Mouse (Mus musculus): ENCODE measurements around the gene Wwox. TPM values are rescaled to one million over a fixed set of nuclear protein-coding genes. Genes with fewer than 3 reads are reported as not detected.

Wwox gene
- polyA plus RNA-seq, 1 experiment from 2014 or later, result 20.2 TPM

DNA sequence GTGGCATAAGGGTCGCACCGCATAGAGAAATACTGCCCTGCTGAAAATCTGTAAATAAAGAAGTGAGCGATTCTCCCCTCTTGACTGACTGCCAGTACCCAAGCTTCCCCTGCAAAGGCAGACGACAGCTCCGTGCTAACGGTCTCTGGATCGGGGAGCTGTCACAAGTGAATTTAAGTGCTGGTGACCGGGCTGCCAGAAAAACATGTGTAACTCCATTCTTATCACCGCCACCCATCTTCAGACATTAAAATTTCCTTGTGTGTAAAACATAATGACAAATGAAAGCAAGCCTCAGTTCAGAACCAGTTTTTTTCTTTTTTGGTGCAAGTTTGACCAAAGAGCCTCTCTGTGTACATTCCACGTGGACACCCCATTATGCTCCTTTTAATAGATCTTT is 242.7 kb downstream of the Wwox start:
- WGBS, result 29% methylated on average over 10 of the region's 10 CpGs
- Histone ChIP-seq H3K4me2 (replicated peaks; ENCODE audit: low read depth, low read length) (no peak overlapping the region), H3K27me3 (ENCODE audit: insufficient read depth, low read length) (no peaks in the 10 kb centered on the region), H3K9ac (replicated peaks; ENCODE audit: low read length) (no peak overlapping the region), H3K36me3 (ENCODE audit: insufficient read depth, low read length) (no peaks in the 10 kb centered on the region), H3K27ac (ENCODE audit: low read length) (no peak overlapping the region), H3K9me3 (ENCODE audit: low read length) (no peaks in the 10 kb centered on the region), H3K4me3 (ENCODE audit: low read length) (no peak overlapping the region), H3K4me1 (ENCODE audit: insufficient read depth, low read length) (peaks cover 31% of the 10 kb centered on the region)
- no peak for ATAC-seq (ENCODE audit: low FRiP score, low TSS enrichment)

DNA sequence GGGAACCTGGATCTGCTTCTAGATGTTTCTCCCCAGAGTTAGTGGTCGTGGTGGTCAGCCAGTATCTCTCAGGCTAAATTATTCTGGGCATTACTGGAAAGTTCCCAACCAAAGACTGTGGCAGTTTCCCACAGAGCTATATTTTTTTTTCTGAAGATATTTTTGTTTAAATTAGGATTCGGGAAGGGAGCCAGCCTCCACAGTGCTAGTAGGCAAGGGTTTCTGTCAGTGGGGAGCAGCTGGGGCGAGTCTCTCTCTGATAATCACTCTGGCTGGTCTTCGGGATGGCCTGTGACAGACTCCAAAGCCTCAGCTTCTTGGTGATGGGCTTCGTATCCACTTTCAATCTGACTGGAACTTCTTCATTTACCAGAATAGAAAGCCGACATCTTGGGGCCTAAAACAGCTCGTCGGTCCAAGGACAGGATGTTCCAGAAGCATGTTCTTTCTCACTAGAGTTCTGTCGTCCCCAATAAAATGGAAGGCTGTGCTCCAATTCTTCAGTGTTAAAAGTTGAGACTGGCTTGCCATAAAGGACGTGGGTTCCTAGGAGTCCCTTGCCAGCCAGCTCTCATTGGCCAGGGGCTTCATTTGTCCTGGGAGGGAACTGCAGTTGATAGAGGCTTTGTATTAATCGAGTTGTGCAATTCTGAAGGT is 244.7 kb downstream of the Wwox start:
- Histone ChIP-seq H3K9me3 (ENCODE audit: low read length) (no peaks in the 10 kb centered on the region), H3K27me3 (ENCODE audit: insufficient read depth, low read length) (no peaks in the 10 kb centered on the region), H3K27ac (ENCODE audit: low read length) (no peak overlapping the region), H3K4me2 (replicated peaks; ENCODE audit: low read depth, low read length) (no peak overlapping the region), H3K4me1 (ENCODE audit: insufficient read depth, low read length) (peaks cover 29% of the 10 kb centered on the region), H3K4me3 (ENCODE audit: low read length) (no peak overlapping the region), H3K9ac (replicated peaks; ENCODE audit: low read length) (no peak overlapping the region), H3K36me3 (ENCODE audit: insufficient read depth, low read length) (no peaks in the 10 kb centered on the region)
- no peak for ATAC-seq (ENCODE audit: low FRiP score, low TSS enrichment)
- WGBS, result 82% methylated on average over 11 of the region's 11 CpGs

DNA sequence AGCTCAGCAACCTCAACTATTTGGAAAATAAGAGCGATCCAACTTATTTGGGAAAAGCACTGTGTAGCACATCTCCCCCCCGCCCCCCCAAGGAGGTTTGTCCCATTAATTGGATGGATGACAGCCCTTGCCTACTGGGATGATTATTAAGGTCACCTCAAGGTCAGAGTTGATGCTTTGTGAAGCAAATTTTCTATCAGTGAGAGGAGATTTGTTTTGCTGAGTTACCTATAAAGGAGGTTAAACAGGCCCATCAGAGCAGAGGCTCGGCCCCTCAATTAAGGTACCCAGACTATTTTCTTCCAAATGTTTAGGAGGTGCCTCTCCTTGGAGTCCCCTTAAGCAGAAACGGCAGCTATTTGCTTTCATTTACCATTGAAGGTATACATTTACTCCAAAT is 247.0 kb downstream of the Wwox start:
- Histone ChIP-seq H3K4me2 (replicated peaks; ENCODE audit: low read depth, low read length) (no peak overlapping the region), H3K9me3 (ENCODE audit: low read length) (no peaks in the 10 kb centered on the region), H3K9ac (replicated peaks; ENCODE audit: low read length) (no peak overlapping the region), H3K36me3 (ENCODE audit: insufficient read depth, low read length) (no peaks in the 10 kb centered on the region), H3K4me3 (ENCODE audit: low read length) (no peak overlapping the region), H3K27me3 (ENCODE audit: insufficient read depth, low read length) (no peaks in the 10 kb centered on the region), H3K4me1 (ENCODE audit: insufficient read depth, low read length) (peaks cover 8% of the 10 kb centered on the region), H3K27ac (ENCODE audit: low read length) (no peak overlapping the region)
- WGBS, result 91% methylated on average over 4 of the region's 4 CpGs
- ATAC-seq (ENCODE audit: low FRiP score, low TSS enrichment), result no peak

DNA sequence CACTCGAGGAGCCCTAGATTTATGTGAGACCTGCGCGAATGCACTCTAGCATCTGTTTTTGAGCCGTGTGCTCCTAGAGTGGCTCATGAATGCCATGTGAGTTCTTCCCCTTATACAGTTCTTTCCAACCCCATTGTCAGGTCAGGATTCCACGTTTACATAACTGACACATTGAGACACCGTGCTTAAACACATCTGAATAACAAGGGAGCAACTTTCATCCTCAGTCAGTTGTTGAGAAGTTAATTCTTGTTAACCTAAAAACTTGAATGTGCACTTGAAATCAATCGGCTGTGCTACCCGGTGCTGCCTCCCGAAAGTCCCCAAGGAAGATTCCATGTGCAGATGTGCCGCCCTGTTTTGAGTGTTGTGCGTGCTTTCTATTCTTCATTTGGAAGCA is 249.3 kb downstream of the Wwox start:
- Histone ChIP-seq H3K36me3 (ENCODE audit: insufficient read depth, low read length) (no peaks in the 10 kb centered on the region), H3K27me3 (ENCODE audit: insufficient read depth, low read length) (no peaks in the 10 kb centered on the region), H3K4me3 (ENCODE audit: low read length) (no peak overlapping the region), H3K9me3 (ENCODE audit: low read length) (no peaks in the 10 kb centered on the region), H3K9ac (replicated peaks; ENCODE audit: low read length) (no peak overlapping the region), H3K4me1 (ENCODE audit: insufficient read depth, low read length) (no peaks in the 10 kb centered on the region), H3K27ac (ENCODE audit: low read length) (no peak overlapping the region), H3K4me2 (replicated peaks; ENCODE audit: low read depth, low read length) (no peak overlapping the region)
- 82% methylated on average over 11 of the region's 11 CpGs for WGBS
- ATAC-seq (ENCODE audit: low FRiP score, low TSS enrichment), result no peak

DNA sequence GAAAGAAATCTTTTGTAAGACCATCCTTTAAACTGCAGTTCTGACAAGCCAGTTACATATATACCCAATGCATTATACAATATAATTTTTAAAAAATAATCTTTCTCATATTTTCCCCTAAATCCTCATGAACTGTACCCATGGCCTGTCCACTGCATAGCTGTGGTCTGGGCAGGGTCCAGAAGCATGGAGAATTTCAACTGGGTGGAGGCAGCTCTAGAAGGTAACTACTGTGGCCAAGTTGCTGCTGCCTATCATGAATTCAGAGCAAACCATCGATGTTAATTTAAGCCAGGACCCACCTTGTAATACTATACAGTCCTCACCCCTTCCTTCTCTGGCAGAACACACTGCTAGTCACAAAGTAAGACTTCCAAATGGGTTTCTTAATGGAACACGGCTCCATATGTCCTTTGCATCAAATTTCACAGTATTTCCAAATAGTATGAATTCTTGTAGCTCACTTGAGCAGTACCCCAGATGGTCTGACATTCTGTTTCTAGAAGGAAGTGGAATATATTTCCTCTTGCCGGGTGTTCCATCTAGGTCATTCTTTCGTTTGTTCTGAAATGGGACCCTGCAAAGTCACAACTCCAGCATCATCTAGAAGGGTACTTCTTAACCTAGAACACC is 255.2 kb downstream of the Wwox start:
- H3K36me3 ChIP-seq (ENCODE audit: insufficient read depth, low read length), result no peaks in the 10 kb centered on the region
- H3K9ac ChIP-seq (replicated peaks; ENCODE audit: low read length), result no peak overlapping the region
- ATAC-seq (ENCODE audit: low FRiP score, low TSS enrichment), result no peak
- H3K4me2 ChIP-seq (replicated peaks; ENCODE audit: low read depth, low read length), result no peak overlapping the region
- 64% methylated on average over 4 of the region's 4 CpGs for WGBS
- H3K4me1 ChIP-seq (ENCODE audit: insufficient read depth, low read length), result no peaks in the 10 kb centered on the region
- H3K27me3 ChIP-seq (ENCODE audit: insufficient read depth, low read length), result no peaks in the 10 kb centered on the region
- no peaks in the 10 kb centered on the region for H3K9me3 ChIP-seq (ENCODE audit: low read length)
- no peak overlapping the region for H3K4me3 ChIP-seq (ENCODE audit: low read length)
- no peak overlapping the region for H3K27ac ChIP-seq (ENCODE audit: low read length)

DNA sequence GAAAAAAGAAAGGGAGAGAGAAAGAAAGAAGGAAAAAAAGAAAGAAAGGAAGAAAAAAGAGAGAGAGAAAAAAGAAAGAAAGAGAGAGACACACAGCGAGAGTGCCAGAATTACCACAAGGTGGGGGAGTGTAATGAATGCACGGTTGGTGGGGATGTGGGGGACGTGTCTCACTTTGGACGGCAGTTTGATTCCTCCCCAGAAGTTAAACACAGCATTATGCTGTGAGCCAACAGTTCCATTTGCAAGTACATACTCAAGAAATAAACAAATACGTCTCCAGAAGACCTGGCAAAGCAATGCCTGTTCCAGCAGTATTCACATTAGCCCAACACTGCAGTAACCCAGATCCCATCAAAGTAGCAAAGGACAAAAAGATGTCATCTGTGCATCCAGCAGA is 264.1 kb downstream of the Wwox start:
- WGBS, result 35% methylated on average over 5 of the region's 5 CpGs
- peaks cover 24% of the 10 kb centered on the region for H3K4me1 ChIP-seq (ENCODE audit: insufficient read depth, low read length)
- H3K9me3 ChIP-seq (ENCODE audit: low read length), result no peaks in the 10 kb centered on the region
- no peak overlapping the region for H3K4me2 ChIP-seq (replicated peaks; ENCODE audit: low read depth, low read length)
- H3K27me3 ChIP-seq (ENCODE audit: insufficient read depth, low read length), result no peaks in the 10 kb centered on the region
- H3K4me3 ChIP-seq (ENCODE audit: low read length), result no peak overlapping the region
- H3K9ac ChIP-seq (replicated peaks; ENCODE audit: low read length), result no peak overlapping the region
- no peak overlapping the region for H3K27ac ChIP-seq (ENCODE audit: low read length)
- no peaks in the 10 kb centered on the region for H3K36me3 ChIP-seq (ENCODE audit: insufficient read depth, low read length)
- ATAC-seq (ENCODE audit: low FRiP score, low TSS enrichment), result no peak

DNA sequence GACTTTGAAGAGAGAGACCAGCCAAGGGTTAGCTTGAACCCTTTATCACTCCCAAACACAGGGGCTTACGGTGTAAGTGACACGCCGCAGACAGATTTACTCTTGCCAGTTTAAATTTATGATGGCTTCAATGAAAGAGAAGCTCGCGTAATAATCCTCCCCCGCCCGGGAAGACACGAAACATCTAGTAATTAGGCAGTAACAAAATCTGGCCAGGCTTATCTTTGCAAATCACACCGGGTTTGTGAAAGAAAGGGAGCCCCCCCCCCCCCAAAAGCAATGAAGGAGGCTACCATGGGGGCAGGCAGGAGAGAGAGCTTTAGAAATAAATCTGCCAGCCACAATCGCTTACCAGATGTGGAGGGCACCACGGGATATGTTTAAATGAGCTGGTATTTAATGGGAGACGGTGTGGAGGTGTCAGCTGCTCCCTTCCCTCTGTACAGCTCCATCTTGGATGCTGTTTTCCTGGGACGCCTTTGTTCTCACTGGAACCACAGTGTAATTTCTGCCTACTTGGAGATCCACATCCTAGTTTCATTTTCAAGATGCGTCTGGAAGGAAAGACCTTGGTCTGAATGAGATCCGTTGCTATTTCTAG is 268.2 kb downstream of the Wwox start:
- H3K27me3 ChIP-seq (ENCODE audit: insufficient read depth, low read length), result no peaks in the 10 kb centered on the region
- ATAC-seq (ENCODE audit: low FRiP score, low TSS enrichment), result peak; percentile 79
- peaks cover 35% of the 10 kb centered on the region for H3K4me1 ChIP-seq (ENCODE audit: insufficient read depth, low read length)
- H3K9ac ChIP-seq (replicated peaks; ENCODE audit: low read length), result no peak overlapping the region; the same call in 1 of the 2 replicates
- peak overlapping the region; percentile 58 for H3K27ac ChIP-seq (ENCODE audit: low read length)
- WGBS, result 9% methylated on average over 15 of the region's 15 CpGs
- H3K4me2 ChIP-seq (replicated peaks; ENCODE audit: low read depth, low read length), result peak overlapping the region; percentile 44
- no peaks in the 10 kb centered on the region for H3K36me3 ChIP-seq (ENCODE audit: insufficient read depth, low read length)
- H3K4me3 ChIP-seq (ENCODE audit: low read length), result peak overlapping the region; percentile 27
- no peaks in the 10 kb centered on the region for H3K9me3 ChIP-seq (ENCODE audit: low read length)

DNA sequence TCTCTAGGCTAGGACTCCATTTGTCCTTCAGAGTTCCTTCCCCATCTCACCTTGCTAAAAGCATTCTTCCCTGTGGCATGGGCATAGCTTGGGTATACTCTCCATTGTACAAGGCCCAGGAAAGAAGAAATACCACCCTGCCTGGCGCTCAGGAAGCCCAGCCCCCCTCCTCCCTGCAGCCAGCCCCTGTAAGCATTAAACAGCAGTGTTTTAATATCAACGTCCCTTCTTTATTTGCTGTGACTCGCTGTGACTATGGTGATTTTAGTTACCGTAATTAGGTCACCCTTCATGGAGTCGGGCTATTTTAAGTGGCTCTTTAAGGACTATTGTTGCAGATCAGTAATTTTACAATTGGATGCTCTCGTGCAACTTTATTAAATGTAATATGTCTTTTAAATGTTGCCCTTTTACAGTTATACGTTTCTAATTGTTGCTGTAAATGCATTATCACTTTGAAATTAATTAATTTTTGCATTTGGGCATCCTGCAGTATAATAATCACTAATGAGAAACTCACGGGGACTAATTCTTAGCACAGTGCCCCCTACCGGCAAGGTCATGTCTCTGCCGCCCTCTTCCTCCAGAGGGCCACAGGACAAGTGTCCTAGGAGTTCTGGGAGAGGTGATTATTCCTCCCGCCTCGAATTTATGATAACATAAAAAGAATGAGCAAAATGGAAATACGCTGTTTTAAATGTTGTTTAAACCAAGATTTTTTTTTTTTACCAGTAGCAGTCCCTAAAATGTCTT is 276.0 kb downstream of the Wwox start:
- Histone ChIP-seq H3K27me3 (ENCODE audit: insufficient read depth, low read length) (no peaks in the 10 kb centered on the region; the same call in 1 of the 2 replicates), H3K4me3 (ENCODE audit: low read length) (no peak overlapping the region), H3K4me2 (replicated peaks; ENCODE audit: low read depth, low read length) (no peak overlapping the region), H3K9me3 (ENCODE audit: low read length) (no peaks in the 10 kb centered on the region), H3K9ac (replicated peaks; ENCODE audit: low read length) (no peak overlapping the region), H3K4me1 (ENCODE audit: insufficient read depth, low read length) (peaks cover 21% of the 10 kb centered on the region), H3K36me3 (ENCODE audit: insufficient read depth, low read length) (no peaks in the 10 kb centered on the region), H3K27ac (ENCODE audit: low read length) (no peak overlapping the region)
- no peak for ATAC-seq (ENCODE audit: low FRiP score, low TSS enrichment)
- WGBS, result 49% methylated on average over 13 of the region's 13 CpGs

DNA sequence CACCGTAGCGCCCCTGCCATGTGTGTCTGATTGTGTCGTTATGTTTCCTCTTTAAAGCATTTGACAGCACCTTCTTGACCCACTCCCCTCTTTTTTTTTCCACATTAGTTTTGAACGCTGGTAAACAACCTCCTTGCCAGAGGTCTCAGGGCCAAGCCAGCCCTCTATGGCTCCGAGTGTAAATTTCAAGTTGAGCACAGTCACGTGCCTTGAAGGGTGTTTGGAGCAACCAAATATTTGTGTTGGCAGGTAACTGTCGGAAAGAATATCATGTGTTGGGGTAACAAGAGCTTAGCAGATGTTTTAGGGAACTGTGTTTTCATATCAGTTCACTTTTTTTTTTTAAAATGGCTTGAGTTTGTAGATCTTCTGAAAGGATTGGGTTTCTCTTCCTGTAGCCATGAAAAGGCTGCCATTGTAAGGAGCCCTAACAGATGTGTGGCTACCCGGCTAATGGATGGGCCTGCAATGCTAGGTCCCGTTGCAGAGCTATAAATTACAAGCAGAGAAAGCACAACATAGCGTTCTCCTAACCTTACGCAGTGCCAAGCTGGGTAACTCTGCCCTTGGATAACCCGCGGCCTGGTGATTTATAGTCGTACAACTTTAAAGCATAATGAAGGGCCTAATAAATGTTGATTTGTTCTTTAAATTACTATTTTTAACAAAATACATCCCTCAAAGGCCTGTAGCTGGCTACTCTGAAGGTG is 277.2 kb downstream of the Wwox start:
- 0 out of 2 replicates have a peak, but pooled peaks have one; percentile 56 for ATAC-seq (ENCODE audit: low FRiP score, low TSS enrichment)
- no peak overlapping the region for H3K4me3 ChIP-seq (ENCODE audit: low read length)
- no peak overlapping the region for H3K4me2 ChIP-seq (replicated peaks; ENCODE audit: low read depth, low read length)
- H3K36me3 ChIP-seq (ENCODE audit: insufficient read depth, low read length), result no peaks in the 10 kb centered on the region
- no peak overlapping the region for H3K9ac ChIP-seq (replicated peaks; ENCODE audit: low read length)
- H3K27me3 ChIP-seq (ENCODE audit: insufficient read depth, low read length), result no peaks in the 10 kb centered on the region; the same call in 1 of the 2 replicates
- H3K27ac ChIP-seq (ENCODE audit: low read length), result 0 out of 2 replicates have a peak overlapping the region, but pooled peaks have one; percentile 7
- peaks cover 19% of the 10 kb centered on the region for H3K4me1 ChIP-seq (ENCODE audit: insufficient read depth, low read length)
- no peaks in the 10 kb centered on the region for H3K9me3 ChIP-seq (ENCODE audit: low read length)
- 22% methylated on average over 14 of the region's 14 CpGs for WGBS

Measured in kidney, embryonic 16.5 days (tissue).